Mouse (Mus musculus) hindbrain, embryonic 14.5 days (tissue): Measurements from ENCODE around the gene Ttc5. TPM values are rescaled to one million over a fixed set of nuclear protein-coding genes. Genes with fewer than 3 reads are reported as not detected.

ENCODE experiments used
- ATAC-seq: fragments of 200-750 bp; cut with Nextera tagmentation; 2 replicates; pipeline ENCODE4 v1.8.0; 2017; ENCODE audit warnings: moderate number of reproducible peaks, mild to moderate bottlenecking, moderate TSS enrichment, moderate library complexity; ENCODE audit not compliant: low FRiP score
- DNase-seq: peaks from one replicate; pipeline ENCODE4 v3.0.0-alpha.2; 2015; ENCODE audit warnings: low spot score
- H3K27ac ChIP-seq: fragments of 300-500 bp; sonication (generic); 2 replicates; pipeline ENCODE4 v1.5.1; 2014; ENCODE audit warnings: mild to moderate bottlenecking, moderate library complexity
- H3K27me3 ChIP-seq: fragments of 300-500 bp; sonication (generic); 2 replicates; pipeline ENCODE4 v1.6.1; 2014; ENCODE audit warnings: mild to moderate bottlenecking, low read length, mixed read lengths; ENCODE audit not compliant: control insufficient read depth, insufficient read depth
- H3K36me3 ChIP-seq: fragments of 300-500 bp; sonication (generic); replicated peaks from 2 replicates; pipeline ENCODE4 v1.6.1; 2014; ENCODE audit not compliant: control insufficient read depth, insufficient read depth
- H3K4me1 ChIP-seq: fragments of 300-500 bp; sonication (generic); replicated peaks from 2 replicates; pipeline ENCODE4 v1.6.1; 2014; ENCODE audit warnings: antibody characterized with exemption, low read length, mixed read lengths; ENCODE audit not compliant: control insufficient read depth, insufficient read depth
- H3K4me2 ChIP-seq: fragments of 300-500 bp; sonication (generic); replicated peaks from 2 replicates; pipeline ENCODE4 v1.6.1; 2014; ENCODE audit warnings: mild to moderate bottlenecking, moderate library complexity
- H3K4me3 ChIP-seq: fragments of 300-500 bp; sonication (generic); replicated peaks from 2 replicates; pipeline ENCODE4 v1.5.1; 2014; ENCODE audit warnings: mild to moderate bottlenecking, low read length
- H3K9ac ChIP-seq: fragments of 300-500 bp; sonication (generic); 2 replicates; pipeline ENCODE4 v1.6.1; 2014
- H3K9me3 ChIP-seq: fragments of 300-500 bp; sonication (generic); 2 replicates; pipeline ENCODE4 v1.6.1; 2016; ENCODE audit warnings: low read length; ENCODE audit not compliant: control insufficient read depth
- WGBS: fragments of 180-500 bp; shearing (Covaris S2); extraction: QIAGEN DNeasy Blood & Tissue Kit; methylation state at CpG from one replicate; pipeline ENCODE4 v1.1.7; 2014; 5-methylcytosine and 5-hydroxymethylcytosine counted together
- polyA plus RNA-seq: library from polyadenylated mRNA; unstranded; fragments of >200 nt; fragmentation: Nextera tagmentation; extraction: Ambion mirVana; gene quantifications from 2 replicates; pipeline ENCODE4 v1.2.1, GENCODE M21; 2014

The Ttc5 gene
- 122 and 123 TPM in 2 replicates for polyA plus RNA-seq

- peaks cover 11% of the 10 kb centered on the region for H3K36me3 ChIP-seq
- DNase-seq (peak; percentile 97), ATAC-seq (peak; percentile 98)
- H3K27ac ChIP-seq = peak within 1 kb of the TSS; percentile 76
- H3K9ac ChIP-seq = peak within 1 kb of the TSS; percentile 75
- no peaks in the 10 kb centered on the region for H3K27me3 ChIP-seq
- H3K9me3 ChIP-seq = 0 out of 2 replicates have a peak, but pooled peaks cover 5% of the 10 kb centered on the region
- H3K4me2 ChIP-seq = peak within 1 kb of the TSS; percentile 50
- under 1% methylated on average over 21 of the region's 21 CpGs for WGBS
- H3K4me3 ChIP-seq = peak within 1 kb of the TSS; percentile 73
- H3K4me1 ChIP-seq = peaks cover 10% of the 10 kb centered on the region
These were observed at the start of gene Ttc5 for GRCm38 (mm10) chr14:50785251-50785637. Gene Ttc5 (minus strand): TSS chr14:50785519.

DNA sequence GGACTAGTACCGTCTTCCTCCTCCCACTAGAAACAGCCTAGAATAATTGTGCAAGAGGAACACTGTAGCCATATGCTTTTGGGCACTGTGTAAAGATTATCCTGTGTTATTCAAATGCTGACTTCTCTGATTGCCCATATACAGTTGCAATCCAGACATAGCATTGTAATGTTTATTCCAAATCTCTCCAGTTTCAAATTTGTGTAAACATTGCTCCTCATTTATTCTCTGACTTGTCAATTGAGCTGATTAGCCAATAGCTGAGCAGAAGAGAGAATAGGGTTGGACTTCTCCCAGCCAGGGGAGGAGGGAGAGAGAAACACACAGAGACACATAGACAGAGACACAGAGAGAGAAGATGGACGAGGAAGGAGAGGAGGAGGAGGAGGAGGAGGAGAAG, 49.1 kb upstream of the Ttc5 start:
- no peak for DNase-seq
- Histone ChIP-seq H3K9me3 (no peaks in the 10 kb centered on the region), H3K4me1 (no peaks in the 10 kb centered on the region), H3K4me2 (no peak overlapping the region), H3K9ac (no peak overlapping the region), H3K4me3 (no peak overlapping the region), H3K27ac (no peak overlapping the region), H3K36me3 (0 out of 2 replicates have a peak, but pooled peaks cover 8% of the 10 kb centered on the region), H3K27me3 (no peaks in the 10 kb centered on the region)
- WGBS = 63% methylated on average over 2 of the region's 2 CpGs
- ATAC-seq = no peak

DNA sequence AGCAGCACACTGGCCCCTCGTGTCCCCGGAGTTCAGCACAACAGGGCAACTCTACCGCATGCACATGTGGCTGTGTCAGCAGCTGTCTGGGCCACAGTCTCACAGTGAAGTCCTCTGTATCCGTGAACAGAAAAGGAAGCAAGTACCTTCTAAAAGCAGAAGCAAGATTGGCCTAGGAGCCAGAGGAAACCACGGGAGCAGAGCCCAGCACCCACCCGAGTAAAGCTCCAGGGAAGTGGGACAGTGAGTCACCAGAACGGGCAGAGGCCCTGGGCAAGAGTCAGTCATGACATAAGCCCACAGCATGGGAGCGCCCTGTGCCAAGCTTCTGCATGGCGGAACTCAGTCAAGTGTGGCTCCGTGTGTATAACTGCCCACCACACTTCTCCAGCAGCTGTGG, 48.6 kb upstream of the Ttc5 start:
- WGBS = 84% methylated on average over 10 of the region's 10 CpGs
- Histone ChIP-seq H3K4me1 (no peaks in the 10 kb centered on the region), H3K9ac (no peak overlapping the region), H3K4me3 (no peak overlapping the region), H3K36me3 (peaks cover 8% of the 10 kb centered on the region; the same call in 1 of the 2 replicates), H3K9me3 (no peaks in the 10 kb centered on the region), H3K27ac (no peak overlapping the region), H3K4me2 (no peak overlapping the region), H3K27me3 (no peaks in the 10 kb centered on the region)
- ATAC-seq (no peak), DNase-seq (no peak)

DNA sequence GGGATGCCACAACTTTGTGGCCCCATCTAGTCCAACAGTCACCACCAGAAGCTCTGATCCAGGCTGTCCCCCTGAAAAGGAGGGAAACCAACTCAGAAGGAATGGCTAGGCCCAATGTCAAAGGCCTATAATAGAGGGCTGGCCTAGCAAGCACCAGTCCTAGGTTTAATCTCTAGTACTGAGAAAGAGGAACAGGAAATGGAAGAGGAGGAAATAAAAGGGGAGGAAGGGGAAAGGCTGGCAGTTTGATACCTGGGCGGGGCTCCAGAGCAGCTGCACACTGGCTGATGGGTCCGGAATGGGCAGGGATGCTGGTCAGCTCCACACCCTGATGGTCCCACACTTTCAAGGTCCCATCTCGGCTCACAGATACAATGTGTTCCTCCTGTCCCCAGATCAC, 44.6 kb upstream of the Ttc5 start:
- WGBS = 90% methylated on average over 3 of the region's 3 CpGs
- no peak overlapping the region for H3K4me2 ChIP-seq
- no peak overlapping the region for H3K9ac ChIP-seq
- H3K4me3 ChIP-seq = no peak overlapping the region
- H3K4me1 ChIP-seq = no peaks in the 10 kb centered on the region
- no peaks in the 10 kb centered on the region; the same call in 1 of the 2 replicates for H3K36me3 ChIP-seq
- H3K27me3 ChIP-seq = no peaks in the 10 kb centered on the region
- DNase-seq = no peak
- H3K27ac ChIP-seq = no peak overlapping the region
- H3K9me3 ChIP-seq = no peaks in the 10 kb centered on the region
- no peak for ATAC-seq

DNA sequence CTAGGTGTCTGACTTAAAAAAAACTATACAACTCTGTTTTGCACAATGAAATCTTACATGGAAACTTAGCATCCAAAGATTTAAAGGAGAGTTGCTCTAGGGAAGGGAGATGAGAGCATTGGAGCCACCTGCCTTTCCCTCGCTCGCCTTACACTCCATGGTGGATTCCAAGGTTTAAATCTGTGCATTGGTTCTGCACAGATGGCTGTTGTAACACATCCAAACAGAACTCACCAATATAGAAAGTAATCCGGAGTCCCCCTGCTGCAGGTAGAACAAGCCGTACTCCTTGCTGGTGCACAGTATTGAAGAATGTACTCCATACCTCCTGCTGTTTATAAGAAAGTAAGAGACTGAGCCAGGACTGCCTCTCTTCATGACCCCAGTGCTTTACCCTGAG, 41.3 kb upstream of the Ttc5 start:
- Histone ChIP-seq H3K4me3 (no peak overlapping the region), H3K36me3 (peaks cover 17% of the 10 kb centered on the region), H3K9me3 (no peaks in the 10 kb centered on the region), H3K9ac (no peak overlapping the region), H3K4me1 (no peaks in the 10 kb centered on the region), H3K27me3 (no peaks in the 10 kb centered on the region), H3K4me2 (no peak overlapping the region), H3K27ac (no peak overlapping the region)
- WGBS = 88% methylated on average over 4 of the region's 4 CpGs
- ATAC-seq (no peak), DNase-seq (no peak)

GRCm38 (mm10) chr14:50824219-50824618, 38.9 kb upstream of the Ttc5 start:
- peaks cover 40% of the 10 kb centered on the region for H3K36me3 ChIP-seq
- no peak for ATAC-seq
- 93% methylated on average over 9 of the region's 9 CpGs for WGBS

DNA sequence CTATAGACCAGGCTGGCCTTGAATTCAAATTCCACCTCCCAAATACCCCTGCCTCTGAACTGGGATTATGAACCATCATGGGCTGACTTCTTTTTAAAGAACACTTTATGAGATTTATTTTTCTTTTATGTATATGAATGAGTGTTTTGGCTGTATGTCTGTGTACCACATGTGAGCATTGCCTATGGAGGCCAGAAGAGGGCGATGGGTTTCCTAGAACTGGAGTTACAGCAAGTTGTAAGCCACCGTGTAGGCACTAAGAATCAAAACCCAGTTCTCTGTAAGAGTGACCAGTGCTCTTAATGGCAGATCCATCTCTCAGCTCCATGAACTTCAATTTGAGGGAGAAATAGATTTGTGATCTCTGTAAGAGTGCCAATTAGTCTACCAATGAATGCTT, 37.9 kb upstream of the Ttc5 start:
- H3K9me3 ChIP-seq = no peaks in the 10 kb centered on the region
- 71% methylated on average over 2 of the region's 2 CpGs for WGBS
- no peak for ATAC-seq
- DNase-seq = no peak
- no peak overlapping the region for H3K4me2 ChIP-seq
- H3K27ac ChIP-seq = no peak overlapping the region
- H3K4me1 ChIP-seq = no peaks in the 10 kb centered on the region
- peaks cover 48% of the 10 kb centered on the region for H3K36me3 ChIP-seq
- no peak overlapping the region for H3K4me3 ChIP-seq
- no peaks in the 10 kb centered on the region for H3K27me3 ChIP-seq
- H3K9ac ChIP-seq = no peak overlapping the region

More at GRCm38 (mm10) chr14:50824219-50824618, 38.9 kb upstream of the Ttc5 start:
- Histone ChIP-seq H3K4me2 (no peak overlapping the region), H3K27me3 (no peaks in the 10 kb centered on the region), H3K9ac (no peak overlapping the region), H3K4me3 (no peak overlapping the region), H3K27ac (no peak overlapping the region), H3K4me1 (no peaks in the 10 kb centered on the region), H3K9me3 (no peaks in the 10 kb centered on the region)
- no peak for DNase-seq

DNA sequence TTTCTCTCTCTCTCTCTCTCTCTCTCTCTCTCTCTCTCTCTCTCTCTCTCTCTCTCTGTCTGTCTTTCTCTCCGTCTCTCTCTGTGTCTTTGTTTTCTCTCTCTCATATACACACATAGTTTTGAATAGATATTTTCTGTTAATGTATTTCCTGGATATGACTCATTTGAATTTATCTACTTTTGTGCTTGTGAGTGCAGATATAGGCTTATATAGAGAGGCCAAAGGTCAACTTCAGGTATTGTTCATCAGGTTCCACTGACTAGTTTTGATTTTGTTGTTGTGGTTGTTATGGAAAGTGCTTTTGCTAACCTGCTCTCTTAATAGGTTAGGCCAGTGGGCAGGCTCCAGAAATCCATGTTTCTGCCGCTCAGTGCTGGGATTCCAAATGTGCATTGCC, 27.7 kb upstream of the Ttc5 start:
- no peak overlapping the region for H3K27ac ChIP-seq
- no peaks in the 10 kb centered on the region for H3K9me3 ChIP-seq
- H3K27me3 ChIP-seq = no peaks in the 10 kb centered on the region
- H3K4me1 ChIP-seq = 0 out of 2 replicates have a peak, but pooled peaks cover 5% of the 10 kb centered on the region
- peaks cover 70% of the 10 kb centered on the region for H3K36me3 ChIP-seq
- ATAC-seq = no peak
- H3K9ac ChIP-seq = no peak overlapping the region
- WGBS = 93% methylated on average over 2 of the region's 2 CpGs
- H3K4me3 ChIP-seq = no peak overlapping the region
- DNase-seq = no peak
- no peak overlapping the region for H3K4me2 ChIP-seq

DNA sequence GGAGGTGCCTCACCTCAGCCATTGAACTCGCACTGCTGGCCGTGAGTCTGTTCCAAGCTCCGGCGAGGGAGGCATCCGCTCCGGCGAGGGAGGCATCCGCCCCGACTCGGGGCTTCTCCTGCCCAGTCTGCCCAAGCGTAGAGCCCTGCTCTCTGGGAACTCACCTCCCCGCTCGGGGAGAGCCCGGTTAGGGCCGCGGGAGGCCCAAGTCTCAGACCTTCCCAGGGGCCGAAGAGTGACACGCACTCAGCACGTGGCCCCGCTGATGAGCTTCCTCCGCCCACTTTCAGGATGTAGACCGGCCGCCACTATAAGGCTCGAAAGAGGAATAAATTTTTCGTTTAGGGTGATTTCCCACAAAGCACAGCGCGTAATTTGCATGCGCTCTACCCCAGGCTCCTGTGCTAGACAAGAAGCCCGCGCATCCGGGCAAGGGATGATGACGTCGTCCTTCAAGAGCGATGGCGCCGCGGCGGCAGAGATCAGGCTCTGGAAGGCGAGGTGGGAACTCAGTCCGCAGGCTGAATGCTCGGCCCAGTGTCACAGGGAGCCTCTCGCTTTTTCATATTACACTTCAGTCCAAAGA, 22.3 kb upstream of the Ttc5 start, which contains the start of the genes Ccnb1ip1 and Parp2:
Gene Ccnb1ip1, minus strand, starts transcription at position 246 of the 586 bp plus-strand sequence.
Gene Parp2, plus strand, starts transcription at position 355 of the 586 bp plus-strand sequence.
- Histone ChIP-seq H3K4me1 (0 out of 2 replicates have a peak, but pooled peaks cover 12% of the 10 kb centered on the region), H3K27me3 (no peaks in the 10 kb centered on the region), H3K4me3 (peak within 1 kb of the TSS; percentile 55), H3K27ac (peak within 1 kb of the TSS; percentile 91), H3K36me3 (peaks cover 18% of the 10 kb centered on the region), H3K9me3 (no peaks in the 10 kb centered on the region), H3K9ac (peak within 1 kb of the TSS; percentile 67), H3K4me2 (peak within 1 kb of the TSS; percentile 55)
- WGBS = under 1% methylated on average over 42 of the region's 42 CpGs
- DNase-seq = peak; percentile 99
- peak; percentile 98 for ATAC-seq
